Mouse (Mus musculus): Measurements from ENCODE around the gene Gm10638. TPM values are rescaled to one million over a fixed set of nuclear protein-coding genes. Genes with fewer than 3 reads are reported as not detected.

The Gm10638 gene
- polyA plus RNA-seq, 1 experiment from 2014 or later: 4.1 TPM

DNA sequence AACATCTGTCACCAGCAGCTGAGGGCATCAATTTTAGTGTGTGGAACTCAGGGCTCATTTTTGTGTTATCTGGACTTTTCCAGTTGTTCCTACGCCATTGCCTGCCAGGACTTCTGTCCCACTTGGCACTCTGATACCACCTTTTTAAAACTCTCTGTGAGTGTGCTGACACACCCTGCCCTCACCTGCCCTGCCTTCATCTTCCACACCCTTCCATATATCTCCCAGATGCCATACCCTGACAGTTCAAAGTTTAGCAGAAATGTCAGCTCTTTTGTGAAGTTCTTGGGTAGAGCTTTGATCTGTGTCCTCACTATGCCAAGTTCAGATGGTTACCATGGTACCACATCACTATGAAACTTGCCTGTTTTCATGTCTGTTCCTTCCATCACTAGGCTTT, 44.1 kb downstream of the Gm10638 start:
- Histone ChIP-seq H3K4me3 (ENCODE audit: low read depth, low read length) (no peak overlapping the region), H3K4me1 (ENCODE audit: insufficient read depth) (peaks cover 9% of the 10 kb centered on the region), H3K9ac (no peak overlapping the region), H3K4me2 (no peak overlapping the region), H3K36me3 (ENCODE audit: insufficient read depth) (no peaks in the 10 kb centered on the region), H3K27ac (ENCODE audit: low read depth) (no peak overlapping the region), H3K27me3 (ENCODE audit: insufficient read depth, low read length) (no peaks in the 10 kb centered on the region), H3K9me3 (ENCODE audit: low read depth, low read length) (no peaks in the 10 kb centered on the region)
- DNase-seq: no peak
- no peak for ATAC-seq (ENCODE audit: insufficient read depth)
- TF ChIP-seq CTCF (IDR thresholded peaks at IDR 0.05; ENCODE audit: low read depth): no peak
- WGBS: 70% methylated on average over 1 of the region's 1 CpGs

DNA sequence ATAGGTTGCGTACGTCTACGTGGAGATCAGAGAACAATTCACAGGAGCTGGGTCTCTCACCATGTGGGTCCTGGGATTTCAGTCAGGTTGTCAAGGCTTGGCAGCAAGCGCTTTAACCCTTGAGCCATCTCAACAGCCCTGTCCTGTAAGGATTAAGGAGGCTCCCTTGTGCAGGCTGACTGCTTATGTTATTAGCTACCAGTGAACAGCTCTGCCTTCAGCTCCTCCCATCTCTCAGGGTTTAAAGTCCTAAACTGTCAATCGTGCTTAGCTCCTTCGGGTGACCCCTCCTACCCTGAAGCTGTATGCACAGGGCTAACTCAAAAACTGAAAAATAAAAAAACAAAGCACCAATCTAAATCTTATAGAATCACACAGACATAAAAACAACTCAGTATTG, 46.0 kb downstream of the Gm10638 start:
- ATAC-seq (ENCODE audit: insufficient read depth): no peak
- H3K4me3 ChIP-seq (ENCODE audit: low read depth, low read length): no peak overlapping the region
- no peaks in the 10 kb centered on the region for H3K27me3 ChIP-seq (ENCODE audit: insufficient read depth, low read length)
- TF ChIP-seq CTCF (IDR thresholded peaks at IDR 0.05; ENCODE audit: low read depth): no peak
- no peaks in the 10 kb centered on the region for H3K36me3 ChIP-seq (ENCODE audit: insufficient read depth)
- peaks cover 9% of the 10 kb centered on the region for H3K4me1 ChIP-seq (ENCODE audit: insufficient read depth)
- WGBS: 85% methylated on average over 6 of the region's 6 CpGs
- no peak overlapping the region for H3K9ac ChIP-seq
- H3K27ac ChIP-seq (ENCODE audit: low read depth): no peak overlapping the region
- DNase-seq: no peak
- H3K4me2 ChIP-seq: no peak overlapping the region
- H3K9me3 ChIP-seq (ENCODE audit: low read depth, low read length): no peaks in the 10 kb centered on the region

DNA sequence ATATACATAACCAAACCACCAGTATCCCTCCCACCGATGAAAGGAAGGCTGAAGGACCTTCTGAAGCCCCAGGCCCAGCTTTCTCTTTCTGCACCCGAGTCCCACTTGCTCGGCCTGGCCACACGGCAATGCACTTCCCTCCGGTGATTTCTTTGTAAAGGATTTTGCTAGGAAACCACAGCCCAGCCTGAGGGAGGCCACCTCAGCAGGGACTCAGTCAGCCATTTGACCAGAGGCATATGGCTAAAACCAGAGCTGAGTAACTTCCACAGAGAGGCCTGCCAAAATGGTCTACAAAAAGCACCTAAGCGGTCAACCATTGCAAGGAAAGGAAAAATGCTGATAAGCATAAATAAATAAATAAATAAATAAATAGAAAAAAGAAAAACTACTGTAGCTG, 49.2 kb downstream of the Gm10638 start:
- 46% methylated on average over 6 of the region's 6 CpGs for WGBS
- H3K36me3 ChIP-seq (ENCODE audit: insufficient read depth): no peaks in the 10 kb centered on the region
- DNase-seq (no peak), ATAC-seq (ENCODE audit: insufficient read depth) (no peak)
- no peaks in the 10 kb centered on the region for H3K27me3 ChIP-seq (ENCODE audit: insufficient read depth, low read length)
- H3K9me3 ChIP-seq (ENCODE audit: low read depth, low read length): no peaks in the 10 kb centered on the region
- H3K27ac ChIP-seq (ENCODE audit: low read depth): no peak overlapping the region
- H3K4me1 ChIP-seq (ENCODE audit: insufficient read depth): no peaks in the 10 kb centered on the region
- H3K4me2 ChIP-seq: no peak overlapping the region
- no peak for TF ChIP-seq CTCF (IDR thresholded peaks at IDR 0.05; ENCODE audit: low read depth)
- no peak overlapping the region for H3K4me3 ChIP-seq (ENCODE audit: low read depth, low read length)
- H3K9ac ChIP-seq: no peak overlapping the region

Other genes with a start within 250 kb of the Gm10638 start
- gene Abcc12, start 165.0 kb upstream of the Gm10638 start, polyA plus RNA-seq (2014; fragmentation: Nextera tagmentation; extraction: Ambion mirVana): not detected in 2 replicates
- gene Lonp2, start 121.7 kb upstream of the Gm10638 start, polyA plus RNA-seq (2014; fragmentation: Nextera tagmentation; extraction: Ambion mirVana): 47.4 and 48.0 TPM in 2 replicates
- gene Siah1a, start 235 bp downstream of the Gm10638 start, polyA plus RNA-seq (2014; fragmentation: Nextera tagmentation; extraction: Ambion mirVana): 50.8 and 51.6 TPM in 2 replicates
- gene N4bp1, start 139.6 kb downstream of the Gm10638 start, polyA plus RNA-seq (2014; fragmentation: Nextera tagmentation; extraction: Ambion mirVana): 11.3 and 11.5 TPM in 2 replicates

Data from lung, embryonic 14.5 days (tissue).